Mouse (Mus musculus) liver, adult (tissue): ENCODE data around the gene Olfr800.

Experiments
- GATA4 ChIP-seq: IDR thresholded peaks from 2 replicates; pipeline ENCODE4 v1.6.1; 2014; ENCODE audit warnings: mild to moderate bottlenecking, low read length; ENCODE audit not compliant: insufficient replicate concordance

Olfr800 gene

DNA sequence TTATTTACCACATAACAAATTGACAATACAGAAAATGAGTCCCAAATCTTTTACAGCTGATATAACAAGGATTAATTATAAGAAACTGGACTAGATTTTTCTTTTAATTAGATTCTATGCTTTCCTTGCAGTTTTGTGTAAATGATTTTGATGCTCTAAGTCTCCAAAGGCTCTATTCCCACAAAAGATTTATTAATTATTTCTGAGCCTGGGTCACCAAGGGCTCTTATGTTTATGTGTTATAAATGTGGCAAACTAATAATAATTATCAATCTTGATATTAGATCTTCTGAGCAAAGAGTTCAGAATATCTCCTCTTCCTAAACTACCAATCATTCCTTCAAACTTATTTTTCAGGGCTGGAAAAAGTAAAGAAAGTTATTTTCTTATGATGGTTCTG is at the start of gene Olfr800:
TSS of gene Olfr800 (plus strand) at position 301 of the 400 bp plus-strand sequence.
- no peak for TF ChIP-seq GATA4

DNA sequence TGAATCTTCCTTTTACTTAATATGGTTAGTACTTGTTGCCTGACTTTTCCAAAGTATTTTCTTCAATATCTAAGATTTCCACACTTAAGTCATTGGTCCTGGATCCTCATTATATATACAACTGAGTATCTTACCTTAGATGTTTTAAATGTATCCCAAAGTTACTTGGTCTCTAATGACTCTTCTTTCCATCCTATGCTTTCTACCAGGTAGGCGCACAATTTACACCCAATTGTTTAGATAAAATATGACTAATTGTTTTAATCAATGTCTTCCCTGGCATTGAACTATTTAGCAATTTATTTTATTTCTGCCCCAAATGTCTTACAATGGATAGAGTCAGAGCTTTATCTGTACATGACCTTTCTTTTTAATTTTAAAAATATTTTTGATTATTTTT is 45.0 kb upstream of the Olfr800 start, which contains the start of gene Olfr796:
TSS of gene Olfr796 (minus strand) at position 101 of the 400 bp plus-strand sequence.
- TF ChIP-seq GATA4: no peak

DNA sequence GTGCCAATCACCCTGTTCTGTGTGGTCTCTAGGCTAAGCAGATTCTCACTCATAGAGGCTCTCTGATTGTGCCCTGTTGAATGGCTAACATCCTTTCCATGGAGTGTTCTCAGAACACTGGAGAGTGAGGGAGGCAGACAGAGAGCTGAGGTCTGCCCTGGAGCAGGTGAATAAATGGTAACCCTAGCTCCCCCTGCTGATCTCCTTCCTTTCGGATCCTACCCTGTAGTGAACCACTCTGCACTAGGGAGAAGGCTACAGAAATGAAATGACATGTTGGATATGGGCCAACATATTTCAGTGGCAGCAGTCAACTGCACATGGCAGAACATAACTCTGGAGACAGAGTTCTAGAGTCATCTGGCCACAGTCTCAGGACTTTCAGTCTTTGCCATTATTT is 35.8 kb upstream of the Olfr800 start:
- TF ChIP-seq GATA4: no peak

DNA sequence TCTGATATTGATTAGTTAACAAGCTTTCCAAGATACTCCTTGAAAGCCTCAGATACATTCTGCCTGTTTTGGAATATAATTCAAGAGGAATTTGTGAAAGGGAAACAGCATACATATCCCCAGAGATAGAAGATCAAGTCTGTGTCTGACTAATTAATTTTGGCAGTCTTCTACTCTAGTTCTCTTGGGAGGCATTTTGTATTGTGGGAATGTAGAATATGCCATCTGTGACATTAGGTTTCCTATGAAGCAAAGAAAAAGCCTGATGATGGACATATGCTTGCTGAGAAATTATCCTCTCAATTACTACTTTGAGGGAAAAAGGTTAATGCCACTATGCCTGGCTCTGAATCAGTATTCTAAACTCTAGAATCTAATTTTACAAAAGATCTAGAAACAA is 34.2 kb upstream of the Olfr800 start:
- TF ChIP-seq GATA4: no peak

DNA sequence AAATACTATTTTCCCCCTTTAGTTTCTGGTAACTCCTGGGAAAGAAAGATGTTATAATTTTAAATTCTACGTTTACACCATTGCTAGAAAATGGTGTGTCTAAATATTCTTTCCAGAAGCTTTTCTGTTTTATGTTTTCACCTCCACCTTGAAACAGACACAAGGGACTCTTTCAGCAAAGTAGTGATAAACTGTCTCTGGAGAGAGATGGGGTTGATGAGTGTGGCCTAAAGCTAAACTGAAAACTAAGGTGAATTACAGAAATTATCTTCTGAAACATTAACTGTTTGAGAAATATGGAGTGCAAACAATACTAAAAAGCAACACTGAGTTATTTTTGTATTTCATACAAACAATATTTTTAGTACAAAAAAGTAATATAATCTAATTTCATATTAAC is 29.7 kb upstream of the Olfr800 start, which contains the start of gene Olfr798:
TSS of gene Olfr798 (minus strand) at position 101 of the 400 bp plus-strand sequence.
- TF ChIP-seq GATA4: no peak

DNA sequence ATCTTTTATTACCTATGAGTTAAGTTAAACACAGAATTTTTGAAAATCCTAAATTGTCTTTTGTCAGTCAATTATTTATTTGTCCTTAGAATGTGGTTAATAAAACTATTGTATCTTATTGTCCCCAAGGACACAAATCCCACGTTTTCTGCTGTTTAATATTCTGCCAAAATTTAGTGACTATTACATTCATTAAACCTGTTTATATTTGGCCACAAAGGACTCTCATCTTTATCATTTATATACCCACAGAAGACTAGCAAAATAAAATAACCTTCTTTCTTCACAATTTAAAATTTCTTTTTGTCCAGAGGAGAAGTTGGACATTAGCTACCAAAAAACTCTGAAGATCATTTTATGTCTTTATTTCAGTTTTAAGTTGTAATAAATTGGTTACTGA is 20.3 kb upstream of the Olfr800 start, which contains the start of gene Olfr799:
TSS of gene Olfr799 (plus strand) at position 301 of the 400 bp plus-strand sequence.
- TF ChIP-seq GATA4: no peak

DNA sequence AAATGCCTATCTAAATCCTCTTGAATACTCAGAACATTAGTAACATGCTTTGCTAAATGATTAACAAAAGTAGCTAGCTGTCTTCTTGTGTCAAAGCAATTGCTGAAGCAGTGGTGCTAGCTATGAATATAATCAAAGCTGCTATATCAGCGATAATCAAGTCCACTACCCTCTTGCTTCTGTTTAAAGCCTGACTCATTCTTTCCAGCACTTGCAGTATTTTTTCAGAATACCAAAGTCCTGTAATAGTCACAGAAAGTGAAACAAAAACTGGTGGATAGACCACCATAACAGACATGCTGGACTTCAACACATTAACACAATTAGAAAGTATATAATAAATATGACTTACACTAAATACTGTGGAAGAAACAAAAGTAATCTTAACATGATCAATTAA is 5.7 kb upstream of the Olfr800 start:
- no peak for TF ChIP-seq GATA4

DNA sequence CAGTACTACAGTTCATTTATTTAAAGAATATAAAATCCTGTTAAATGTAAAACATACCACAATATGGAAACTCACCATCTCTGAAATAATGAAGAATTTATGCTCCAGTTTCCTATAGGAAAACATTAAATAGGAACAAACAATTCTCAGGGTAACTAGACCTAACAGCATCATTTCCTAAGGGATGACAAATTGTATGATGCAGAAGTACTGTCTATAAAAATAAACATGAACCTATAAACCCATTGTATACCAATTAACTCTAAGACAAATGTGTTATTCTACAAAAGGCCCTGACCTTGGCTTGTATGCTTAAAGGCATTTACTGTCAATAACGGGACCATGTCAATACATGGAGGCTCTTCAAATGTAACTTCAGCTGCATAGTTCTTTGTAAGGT is 16.3 kb downstream of the Olfr800 start, which contains the start of gene Olfr801:
TSS of gene Olfr801 (minus strand) at position 101 of the 400 bp plus-strand sequence.
- TF ChIP-seq GATA4: no peak

DNA sequence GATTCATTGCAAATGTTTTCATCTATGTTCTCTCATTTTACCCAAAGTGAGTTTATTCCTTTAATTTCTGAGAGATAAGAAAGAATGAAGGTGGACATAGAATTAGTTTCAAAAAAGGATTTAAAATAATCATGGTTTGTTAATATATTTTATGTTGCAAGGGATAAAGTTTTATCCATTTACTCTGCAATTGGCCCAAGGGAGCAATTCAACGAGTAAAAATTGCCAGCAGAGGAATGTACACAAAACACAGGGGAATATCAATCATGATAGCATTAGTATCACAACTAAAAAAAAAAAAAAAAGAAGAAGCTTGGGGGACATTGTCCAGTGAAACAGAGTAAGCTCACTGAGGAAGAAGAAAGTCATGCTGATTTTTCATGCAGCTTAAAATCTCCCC is 30.6 kb downstream of the Olfr800 start, which contains the start of gene Olfr802:
TSS of gene Olfr802 (minus strand) at position 101 of the 400 bp plus-strand sequence.
- no peak for TF ChIP-seq GATA4

DNA sequence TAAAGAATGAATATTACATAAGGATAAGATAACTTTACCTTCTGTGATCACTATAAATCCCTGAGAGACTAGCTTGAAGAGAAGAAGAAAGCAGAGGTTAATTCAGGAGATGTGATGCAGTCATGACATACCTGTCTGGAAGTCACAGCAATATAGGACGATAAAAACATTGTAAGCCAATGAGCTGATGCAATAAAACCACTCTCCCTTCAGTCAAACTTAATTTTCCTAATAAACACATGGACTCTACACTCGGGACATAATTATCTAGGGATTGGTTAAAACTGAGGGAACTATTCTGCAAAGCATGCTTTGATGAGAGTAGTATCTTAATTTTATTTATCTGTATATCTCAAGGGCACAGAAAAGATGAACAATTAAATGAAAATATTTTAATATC is 36.7 kb downstream of the Olfr800 start, which contains the start of gene Olfr803:
TSS of gene Olfr803 (minus strand) at position 101 of the 400 bp plus-strand sequence.
- TF ChIP-seq GATA4: no peak

DNA sequence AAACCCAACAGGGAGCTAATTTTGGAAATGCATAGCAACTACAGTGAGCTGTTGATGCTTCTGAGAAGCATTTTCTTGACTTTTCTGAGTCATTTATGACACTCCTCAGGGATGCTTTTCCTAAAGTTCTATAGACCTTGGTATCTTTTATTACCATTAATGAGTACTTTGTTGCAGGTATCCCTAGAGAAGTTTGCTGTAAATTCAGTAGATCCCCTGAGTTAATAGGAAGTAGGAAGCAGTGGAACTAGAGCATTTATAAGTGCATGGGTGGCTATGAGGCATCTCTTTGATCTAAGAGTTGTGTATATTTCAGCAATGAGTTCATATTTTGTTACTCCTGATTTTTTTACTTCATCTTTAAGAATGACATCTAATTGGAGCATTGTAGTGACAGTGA is 45.4 kb downstream of the Olfr800 start, which contains the start of gene Olfr804:
TSS of gene Olfr804 (plus strand) at position 301 of the 400 bp plus-strand sequence.
- no peak for TF ChIP-seq GATA4
